Mouse (Mus musculus): ENCODE results near the gene Serpinb9f. TPM values are rescaled to one million over a fixed set of nuclear protein-coding genes. Genes with fewer than 3 reads are reported as not detected.
"Not testable (repeated sequence)": the region's sequence is repeated elsewhere in the genome, so short reads cannot be mapped to it uniquely, and the experiment has no call there.

The Serpinb9f gene
- polyA plus RNA-seq (2014; fragmentation: Nextera tagmentation; extraction: Ambion mirVana), result not detected in 2 replicates

DNA sequence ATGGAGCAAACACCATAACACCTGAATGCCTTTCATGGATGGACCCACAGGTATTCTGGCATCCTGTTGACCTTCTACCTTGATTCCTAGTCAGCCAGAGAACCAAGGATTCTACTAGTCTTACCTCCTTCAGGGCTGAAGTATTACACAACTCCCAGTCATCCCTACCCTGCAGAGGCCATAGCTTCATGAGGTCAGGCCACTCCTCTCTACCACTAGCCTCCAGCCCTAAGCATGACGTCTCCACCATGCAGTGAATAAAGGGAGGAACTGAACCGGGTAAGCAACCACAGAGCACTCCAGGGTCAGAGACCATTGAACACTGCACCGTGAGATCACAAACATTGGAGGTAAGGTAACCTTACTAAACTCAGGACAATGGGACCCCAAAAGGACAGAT lies at the start of gene Serpinb9f:
Gene Serpinb9f (plus strand): TSS at position 301 of the 400 bp plus-strand sequence.
- H3K4me1 ChIP-seq (ENCODE audit: control insufficient read depth, insufficient read depth, low read length); H3K4me2 ChIP-seq (ENCODE audit: low read depth, low read length); H3K9ac ChIP-seq (replicated peaks; ENCODE audit: low read length); H3K4me3 ChIP-seq (ENCODE audit: low read depth, low read length); H3K27me3 ChIP-seq (ENCODE audit: control insufficient read depth, insufficient read depth, low read length); ATAC-seq (replicated peaks; ENCODE audit: insufficient number of reproducible peaks, low FRiP score, low TSS enrichment, low read depth); DNase-seq (ENCODE audit: low spot score); H3K9me3 ChIP-seq (replicated peaks; ENCODE audit: control insufficient read depth, low read length); H3K27ac ChIP-seq (replicated peaks; ENCODE audit: low read depth, low read length); H3K36me3 ChIP-seq (replicated peaks; ENCODE audit: control insufficient read depth, insufficient read depth, low read depth, low read length): not testable (repeated sequence)
- 87% methylated on average over 3 of the region's 3 CpGs for WGBS

DNA sequence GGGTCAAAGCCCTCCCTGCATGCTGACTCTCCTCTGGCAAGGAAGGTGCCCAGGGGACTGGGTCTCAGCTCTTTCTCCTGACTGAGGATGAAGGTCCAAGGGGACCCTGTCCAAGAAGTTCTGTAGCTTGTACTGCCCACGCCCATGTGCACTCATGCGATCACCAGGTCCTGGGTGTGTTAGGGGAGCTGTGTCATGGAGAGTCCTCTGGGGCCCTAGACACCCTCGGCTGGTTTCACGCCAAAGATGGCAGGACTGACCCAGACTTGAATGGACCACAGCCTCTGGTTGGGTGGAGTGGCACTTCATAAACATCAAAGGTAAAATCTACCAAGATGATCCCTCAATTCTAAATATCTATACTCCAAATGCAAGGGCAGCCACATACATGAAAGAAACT lies 15.2 kb upstream of the Serpinb9f start:
- not testable (repeated sequence) for ATAC-seq (replicated peaks; ENCODE audit: insufficient number of reproducible peaks, low FRiP score, low TSS enrichment, low read depth); H3K4me3 ChIP-seq (ENCODE audit: low read depth, low read length); H3K9me3 ChIP-seq (replicated peaks; ENCODE audit: control insufficient read depth, low read length); H3K36me3 ChIP-seq (replicated peaks; ENCODE audit: control insufficient read depth, insufficient read depth, low read depth, low read length); DNase-seq (ENCODE audit: low spot score); H3K9ac ChIP-seq (replicated peaks; ENCODE audit: low read length); H3K27me3 ChIP-seq (ENCODE audit: control insufficient read depth, insufficient read depth, low read length); H3K4me1 ChIP-seq (ENCODE audit: control insufficient read depth, insufficient read depth, low read length); H3K4me2 ChIP-seq (ENCODE audit: low read depth, low read length); H3K27ac ChIP-seq (replicated peaks; ENCODE audit: low read depth, low read length)
- 85% methylated on average over 4 of the region's 4 CpGs for WGBS

DNA sequence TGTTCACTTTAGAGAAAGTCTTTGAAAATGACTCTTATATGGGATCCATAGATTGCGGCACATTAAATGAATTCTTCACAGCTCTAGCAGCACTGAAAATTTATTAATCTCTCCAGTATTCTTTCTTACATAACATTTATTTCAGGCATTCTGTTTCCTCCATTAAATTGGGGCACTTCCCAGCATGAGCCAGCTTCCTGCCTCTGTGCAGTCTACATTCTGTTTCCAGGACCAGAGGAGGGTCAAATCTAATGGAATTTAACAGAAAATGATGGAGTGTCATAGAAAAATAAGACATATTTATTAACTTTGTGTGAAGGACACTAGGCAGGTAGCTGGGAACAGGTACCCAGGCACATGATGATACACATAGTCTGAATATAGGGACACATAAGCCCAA lies 32.8 kb downstream of the Serpinb9f start:
- not testable (repeated sequence) for H3K27me3 ChIP-seq (ENCODE audit: control insufficient read depth, insufficient read depth, low read length); H3K36me3 ChIP-seq (replicated peaks; ENCODE audit: control insufficient read depth, insufficient read depth, low read depth, low read length); H3K9ac ChIP-seq (replicated peaks; ENCODE audit: low read length); H3K4me1 ChIP-seq (ENCODE audit: control insufficient read depth, insufficient read depth, low read length); DNase-seq (ENCODE audit: low spot score); ATAC-seq (replicated peaks; ENCODE audit: insufficient number of reproducible peaks, low FRiP score, low TSS enrichment, low read depth); H3K4me3 ChIP-seq (ENCODE audit: low read depth, low read length); H3K9me3 ChIP-seq (replicated peaks; ENCODE audit: control insufficient read depth, low read length); H3K27ac ChIP-seq (replicated peaks; ENCODE audit: low read depth, low read length); H3K4me2 ChIP-seq (ENCODE audit: low read depth, low read length)
- WGBS, result 100% methylated on average over 1 of the region's 1 CpGs

Other genes with a start within 250 kb of the Serpinb9f start
- gene Serpinb1b, start 245.5 kb upstream of the Serpinb9f start, polyA plus RNA-seq (2014; fragmentation: Nextera tagmentation; extraction: Ambion mirVana), result 0.15 and 0.32 TPM in 2 replicates
- not detected in 2 replicates for gene Serpinb9c, start 164.3 kb upstream of the Serpinb9f start, polyA plus RNA-seq (2014; fragmentation: Nextera tagmentation; extraction: Ambion mirVana)
- gene Serpinb9d, start 131.1 kb upstream of the Serpinb9f start, polyA plus RNA-seq (2014; fragmentation: Nextera tagmentation; extraction: Ambion mirVana), result not detected in 2 replicates
- gene Serpinb9e, start 74.5 kb upstream of the Serpinb9f start, polyA plus RNA-seq (2014; fragmentation: Nextera tagmentation; extraction: Ambion mirVana), result not detected in 2 replicates
- gene Gm11397, start 71.7 kb downstream of the Serpinb9f start, polyA plus RNA-seq (2014; fragmentation: Nextera tagmentation; extraction: Ambion mirVana), result not detected in 2 replicates
- not detected in 2 replicates for gene Serpinb9g, start 160.7 kb downstream of the Serpinb9f start, polyA plus RNA-seq (2014; fragmentation: Nextera tagmentation; extraction: Ambion mirVana)

Measured in embryonic facial prominence, embryonic 11.5 days (tissue).